Mouse (Mus musculus) bone marrow macrophage, adult 2 months (primary cell): ENCODE results near the gene Nme7.

Experiments used
- CTCF ChIP-seq: IDR thresholded peaks from 2 replicates; pipeline ENCODE4 v1.5.1; 2012; ENCODE audit warnings: low read depth, mild to moderate bottlenecking, low read length, moderate library complexity
- POLR2A ChIP-seq: IDR thresholded peaks from 2 replicates; pipeline ENCODE4 v1.6.1; 2012; ENCODE audit warnings: mild to moderate bottlenecking, low read depth, low read length, borderline replicate concordance

GRCm38 (mm10) chr1:164474310-164474709 is 170.4 kb downstream of the Nme7 start:
- no peak for TF ChIP-seq CTCF
- no peak for TF ChIP-seq POLR2A
